Mouse (Mus musculus): ENCODE results near the gene Eaf2. TPM values are rescaled to one million over a fixed set of nuclear protein-coding genes. Genes with fewer than 3 reads are reported as not detected.

The Eaf2 gene
- polyA plus RNA-seq, 1 experiment from 2014 or later, result 0.40 TPM

- Histone ChIP-seq H3K27ac (replicated peaks) (no peak overlapping the region), H3K9ac (no peak overlapping the region), H3K27me3 (replicated peaks) (no peaks in the 10 kb centered on the region), H3K9me3 (no peaks in the 10 kb centered on the region), H3K4me1 (no peaks in the 10 kb centered on the region), H3K4me2 (no peak overlapping the region), H3K4me3 (no peak overlapping the region), H3K36me3 (no peaks in the 10 kb centered on the region)
- no peak for ATAC-seq (ENCODE audit: extremely low read depth, insufficient number of reproducible peaks, low FRiP score, low TSS enrichment)
- WGBS, result 85% methylated on average over 3 of the region's 3 CpGs
These were observed 122.8 kb downstream of the Eaf2 start for GRCm38 (mm10) chr16:36751979-36752378.

GRCm38 (mm10) chr16:36747767-36748166 lies 127.0 kb downstream of the Eaf2 start:
- Histone ChIP-seq H3K9ac (no peak overlapping the region), H3K36me3 (no peaks in the 10 kb centered on the region), H3K27me3 (replicated peaks) (no peaks in the 10 kb centered on the region), H3K4me3 (no peak overlapping the region), H3K4me1 (no peaks in the 10 kb centered on the region), H3K9me3 (no peaks in the 10 kb centered on the region), H3K27ac (replicated peaks) (no peak overlapping the region), H3K4me2 (no peak overlapping the region)
- 57% methylated on average over 2 of the region's 2 CpGs for WGBS
- no peak for ATAC-seq (ENCODE audit: extremely low read depth, insufficient number of reproducible peaks, low FRiP score, low TSS enrichment)

GRCm38 (mm10) chr16:36747068-36747467 lies 127.7 kb downstream of the Eaf2 start:
- Histone ChIP-seq H3K27me3 (replicated peaks) (no peaks in the 10 kb centered on the region), H3K9ac (no peak overlapping the region), H3K4me3 (no peak overlapping the region), H3K4me2 (no peak overlapping the region), H3K4me1 (no peaks in the 10 kb centered on the region), H3K9me3 (no peaks in the 10 kb centered on the region), H3K36me3 (no peaks in the 10 kb centered on the region), H3K27ac (replicated peaks) (no peak overlapping the region)
- no peak for ATAC-seq (ENCODE audit: extremely low read depth, insufficient number of reproducible peaks, low FRiP score, low TSS enrichment)
- 70% methylated on average over 4 of the region's 4 CpGs for WGBS

GRCm38 (mm10) chr16:36743580-36743979 lies 131.2 kb downstream of the Eaf2 start:
- no peak for ATAC-seq (ENCODE audit: extremely low read depth, insufficient number of reproducible peaks, low FRiP score, low TSS enrichment)

More at GRCm38 (mm10) chr16:36743580-36743979, 131.2 kb downstream of the Eaf2 start:
- Histone ChIP-seq H3K27ac (replicated peaks) (no peak overlapping the region), H3K4me2 (no peak overlapping the region), H3K4me3 (no peak overlapping the region), H3K36me3 (no peaks in the 10 kb centered on the region), H3K4me1 (no peaks in the 10 kb centered on the region), H3K27me3 (replicated peaks) (no peaks in the 10 kb centered on the region), H3K9ac (no peak overlapping the region), H3K9me3 (no peaks in the 10 kb centered on the region)
- WGBS, result 80% methylated on average over 8 of the region's 8 CpGs

Small RNA genes lying within 50 kb of the gene (microRNA-seq; reads per million reads assigned to microRNA genes)
- not detected for gene Gm22617

Other genes with a start within 250 kb of the Eaf2 start
- 1.2 and 1.3 TPM in 2 replicates for gene Cd86, start 208.9 kb downstream of the Eaf2 start, polyA plus RNA-seq (2015; fragmentation: Nextera tagmentation; extraction: Ambion mirVana)
- gene Ildr1, start 181.0 kb downstream of the Eaf2 start, polyA plus RNA-seq (2015; fragmentation: Nextera tagmentation; extraction: Ambion mirVana), result 0.17 TPM in 2 replicates
- gene Slc15a2, start 90.0 kb downstream of the Eaf2 start, polyA plus RNA-seq (2015; fragmentation: Nextera tagmentation; extraction: Ambion mirVana), result 1.4 and 2.0 TPM in 2 replicates
- 28.4 and 28.9 TPM in 2 replicates for gene Iqcb1, start 46.6 kb downstream of the Eaf2 start, polyA plus RNA-seq (2015; fragmentation: Nextera tagmentation; extraction: Ambion mirVana)
- gene Golgb1, start 137 bp upstream of the Eaf2 start, polyA plus RNA-seq (2015; fragmentation: Nextera tagmentation; extraction: Ambion mirVana), result 61.9 and 64.3 TPM in 2 replicates
- 5.5 and 5.8 TPM in 2 replicates for gene Hcls1, start 60.0 kb upstream of the Eaf2 start, polyA plus RNA-seq (2015; fragmentation: Nextera tagmentation; extraction: Ambion mirVana)
- gene Fbxo40, start 115.5 kb upstream of the Eaf2 start, polyA plus RNA-seq (2015; fragmentation: Nextera tagmentation; extraction: Ambion mirVana), result 8.5 and 8.8 TPM in 2 replicates
- 4.4 and 5.5 TPM in 2 replicates for gene Polq, start 136.8 kb upstream of the Eaf2 start, polyA plus RNA-seq (2015; fragmentation: Nextera tagmentation; extraction: Ambion mirVana)